Mouse (Mus musculus): ENCODE measurements around the gene Parp14.

DNA sequence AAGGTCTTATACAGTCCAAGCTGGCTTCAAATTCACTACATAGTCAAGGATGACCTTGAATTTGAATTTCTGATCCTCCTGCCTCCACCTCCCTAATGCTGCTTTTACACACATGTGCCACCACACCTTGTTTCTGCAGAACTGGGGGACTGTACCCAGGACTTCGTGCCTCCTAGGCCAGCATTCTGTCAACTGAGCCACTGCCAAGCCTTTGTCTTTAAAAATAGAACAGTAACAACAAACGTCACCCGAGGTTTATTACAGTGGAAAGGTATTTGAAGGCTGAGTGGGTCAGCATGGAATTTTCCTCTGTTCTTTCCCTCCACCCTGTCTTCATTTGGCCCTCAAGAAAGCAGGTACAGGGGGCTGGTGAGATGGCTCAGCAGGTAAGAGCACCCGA is 15.5 kb downstream of the Parp14 start:
- TF ChIP-seq CTCF (IDR thresholded peaks at IDR 0.05; ENCODE audit: low read depth, low read length) (no peak), POLR2A (IDR thresholded peaks at IDR 0.05; ENCODE audit: extremely low read depth, insufficient read depth, low read length) (no peak)

Data from liver, adult 2 months (tissue).